Mouse (Mus musculus): ENCODE data around the gene Apbb2.

DNA sequence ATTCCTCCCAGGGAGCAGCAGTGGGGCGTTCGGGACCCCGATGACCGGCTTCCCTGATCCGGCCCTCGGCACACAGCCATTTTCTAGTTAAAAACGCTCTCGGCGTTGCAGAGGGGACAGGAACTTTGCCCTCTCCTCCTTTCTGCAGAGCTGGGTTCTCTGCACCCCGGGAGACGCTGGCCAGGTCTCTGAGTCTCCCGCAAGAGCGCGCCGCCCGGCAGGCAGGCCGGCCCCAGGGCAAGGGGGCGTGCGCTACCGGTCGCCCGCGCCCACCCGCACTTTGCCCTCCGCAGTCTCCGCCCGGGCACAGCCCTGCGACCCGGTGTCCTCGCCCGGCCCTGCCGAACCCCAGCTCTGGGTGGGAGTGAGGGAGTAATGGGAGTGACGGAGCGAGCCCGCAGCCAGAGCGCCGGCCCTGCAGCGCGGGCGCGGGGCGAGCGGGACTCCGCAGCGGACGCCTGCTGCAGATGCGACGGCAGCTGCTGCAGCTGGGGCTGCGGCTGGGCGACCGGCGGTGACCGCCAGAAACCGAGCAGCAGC lies 593 bp downstream of the Apbb2 start:
- no peak for TF ChIP-seq CTCF (IDR thresholded peaks at IDR 0.05; ENCODE audit: control insufficient read depth, insufficient read depth, insufficient replicate concordance, low read depth, low read length)
- TF ChIP-seq POLR2A (IDR thresholded peaks at IDR 0.05; ENCODE audit: control insufficient read depth, low read depth, low read length) = no peak
